Mouse (Mus musculus) intestine, embryonic 14.5 days (tissue): ENCODE results near the gene Clip4. TPM values are rescaled to one million over a fixed set of nuclear protein-coding genes. Genes with fewer than 3 reads are reported as not detected.

ENCODE experiments used
- ATAC-seq: fragments of 200-750 bp; cut with Nextera tagmentation; replicated peaks from 2 replicates; pipeline ENCODE4 v1.8.0; 2017; ENCODE audit warnings: low read depth, moderate number of reproducible peaks, moderate TSS enrichment, moderate library complexity; ENCODE audit not compliant: low FRiP score, low TSS enrichment
- DNase-seq: peaks from one replicate; pipeline ENCODE4 v3.0.0-alpha.2; 2018; ENCODE audit warnings: low spot score
- H3K27ac ChIP-seq: fragments of 300-500 bp; sonication (generic); 2 replicates; pipeline ENCODE4 v1.5.1; 2014; ENCODE audit warnings: low read depth, mild to moderate bottlenecking, control low read depth
- H3K27me3 ChIP-seq: fragments of 300-500 bp; sonication (generic); replicated peaks from 2 replicates; pipeline ENCODE4 v1.6.1; 2014; ENCODE audit warnings: low read length, control low read depth; ENCODE audit not compliant: control insufficient read depth, insufficient read depth
- H3K36me3 ChIP-seq: fragments of 300-500 bp; sonication (generic); 2 replicates; pipeline ENCODE4 v1.6.1; 2014; ENCODE audit warnings: low read length, control low read depth; ENCODE audit not compliant: control insufficient read depth, insufficient read depth
- H3K4me1 ChIP-seq: fragments of 300-500 bp; sonication (generic); replicated peaks from 2 replicates; pipeline ENCODE4 v1.6.1; 2014; ENCODE audit warnings: low read length, control low read depth, mixed read lengths; ENCODE audit not compliant: control insufficient read depth, insufficient read depth
- H3K4me2 ChIP-seq: fragments of 300-500 bp; sonication (generic); 2 replicates; pipeline ENCODE4 v1.6.1; 2014; ENCODE audit warnings: low read length
- H3K4me3 ChIP-seq: fragments of 300-500 bp; sonication (generic); 2 replicates; pipeline ENCODE4 v1.5.1; 2014; ENCODE audit warnings: low read depth, low read length, control low read depth, mixed read lengths
- H3K9ac ChIP-seq: fragments of 300-500 bp; sonication (generic); 2 replicates; pipeline ENCODE4 v1.6.1; 2014; ENCODE audit warnings: mild to moderate bottlenecking, low read length
- H3K9me3 ChIP-seq: fragments of 300-500 bp; sonication (generic); 2 replicates; pipeline ENCODE4 v1.6.1; 2016; ENCODE audit warnings: low read length, control low read depth; ENCODE audit not compliant: control insufficient read depth
- WGBS: fragments of 180-500 bp; shearing (Covaris S2); extraction: QIAGEN DNeasy Blood & Tissue Kit; methylation state at CpG from one replicate; pipeline ENCODE4 v1.1.7; 2014; 5-methylcytosine and 5-hydroxymethylcytosine counted together
- polyA plus RNA-seq: library from polyadenylated mRNA; unstranded; fragments of >200 nt; fragmentation: Nextera tagmentation; extraction: Ambion mirVana; gene quantifications from 2 replicates; pipeline ENCODE4 v1.2.1, GENCODE M21; 2014

Gene Clip4
- polyA plus RNA-seq, 1 experiment from 2014 or later = 5.1 TPM

- no peaks in the 10 kb centered on the region for H3K36me3 ChIP-seq
- H3K27ac ChIP-seq = no peak overlapping the region
- H3K9me3 ChIP-seq = no peaks in the 10 kb centered on the region
- H3K4me3 ChIP-seq = no peak overlapping the region
- H3K27me3 ChIP-seq = no peaks in the 10 kb centered on the region
- no peak overlapping the region for H3K9ac ChIP-seq
- WGBS = 94% methylated on average over 6 of the region's 6 CpGs
- H3K4me2 ChIP-seq = no peak overlapping the region
- H3K4me1 ChIP-seq = no peaks in the 10 kb centered on the region
- DNase-seq = peak; percentile 12
- no peak for ATAC-seq
These were observed 35.2 kb downstream of the Clip4 start for GRCm38 (mm10) chr17:71803456-71803855.

DNA sequence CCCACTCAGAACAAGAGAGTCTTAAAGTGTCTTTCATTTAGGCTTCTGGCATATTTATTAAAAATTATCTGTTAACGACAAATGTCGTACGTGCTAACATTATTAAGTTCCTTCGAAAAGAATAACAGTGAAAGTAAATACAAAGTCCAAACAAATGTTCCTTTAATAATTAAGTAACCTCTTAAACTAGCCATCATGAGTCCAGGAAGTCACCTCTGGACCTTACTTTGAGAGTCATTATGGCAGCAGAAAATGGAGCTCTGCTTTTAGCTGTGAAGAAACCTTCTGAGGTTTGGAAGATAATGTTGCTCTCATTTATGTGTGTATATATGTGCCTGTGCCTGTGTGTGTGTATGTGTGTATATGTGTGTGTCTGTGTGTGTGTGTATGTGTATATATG, 35.6 kb downstream of the Clip4 start:
- Histone ChIP-seq H3K27me3 (no peaks in the 10 kb centered on the region), H3K4me1 (no peaks in the 10 kb centered on the region), H3K27ac (no peak overlapping the region), H3K4me3 (no peak overlapping the region), H3K4me2 (no peak overlapping the region), H3K9me3 (no peaks in the 10 kb centered on the region), H3K36me3 (no peaks in the 10 kb centered on the region), H3K9ac (no peak overlapping the region)
- DNase-seq = no peak
- no peak for ATAC-seq
- WGBS = 80% methylated on average over 4 of the region's 4 CpGs

DNA sequence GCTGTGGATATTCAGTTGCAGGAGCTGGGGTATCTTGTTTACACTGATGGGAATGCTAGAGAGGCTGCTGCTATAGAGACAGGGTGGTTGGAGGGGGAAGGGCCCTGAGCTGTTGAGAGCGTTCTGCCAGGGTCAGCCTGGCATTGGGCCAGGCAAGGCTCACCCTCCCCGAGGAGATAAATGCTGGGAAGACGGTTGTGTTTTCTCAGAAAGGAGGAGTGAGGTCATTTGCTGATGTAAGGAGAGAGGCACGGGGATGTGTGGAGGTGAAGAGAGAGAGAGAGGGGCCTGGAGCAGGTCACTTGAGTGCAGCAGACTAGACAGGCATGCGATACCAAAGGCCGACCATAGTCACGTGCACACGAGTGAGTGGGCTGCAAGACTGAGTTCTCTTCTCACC, 42.8 kb downstream of the Clip4 start:
- WGBS = 23% methylated on average over 8 of the region's 8 CpGs
- Histone ChIP-seq H3K4me1 (peaks cover 11% of the 10 kb centered on the region), H3K27ac (peak overlapping the region; percentile 6; the same call in 1 of the 2 replicates)

DNA sequence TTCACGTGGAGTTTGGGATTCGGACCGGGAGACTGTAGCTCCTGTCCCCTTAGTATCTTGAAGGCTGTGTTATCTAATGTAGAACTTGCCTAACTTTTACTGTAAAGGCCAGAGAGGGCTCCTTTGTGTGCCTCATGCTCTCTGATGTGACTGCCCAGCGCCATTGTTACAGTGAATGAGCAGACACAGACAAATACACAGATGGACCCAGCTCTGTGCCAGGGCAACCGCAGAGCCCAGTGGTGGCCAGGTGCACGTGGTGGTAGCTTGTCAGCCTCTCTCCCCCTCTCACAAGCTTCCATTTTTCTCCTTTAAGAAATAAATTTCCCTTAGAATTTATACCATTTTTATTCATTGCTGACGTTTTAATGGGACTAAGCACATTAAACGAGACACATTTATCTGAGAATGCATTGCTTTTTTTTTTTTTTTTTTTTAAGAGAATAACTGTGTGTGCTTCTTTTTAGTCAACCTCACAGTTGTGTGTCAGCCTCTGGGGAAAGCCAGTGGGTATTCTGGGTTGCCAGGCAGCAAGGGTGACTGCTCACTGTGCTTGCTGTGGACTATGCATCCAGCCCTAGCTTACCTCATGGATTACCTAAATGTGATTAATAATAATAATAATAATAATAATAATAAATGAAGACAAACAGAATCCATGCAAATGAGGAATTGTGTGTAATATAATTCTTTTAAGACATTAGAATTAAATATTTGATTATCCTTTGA, 48.0 kb downstream of the Clip4 start:
- Histone ChIP-seq H3K4me2 (no peak overlapping the region), H3K27me3 (no peaks in the 10 kb centered on the region), H3K9me3 (no peaks in the 10 kb centered on the region), H3K4me3 (no peak overlapping the region), H3K4me1 (peaks cover 4% of the 10 kb centered on the region; the same call in 1 of the 2 replicates), H3K27ac (no peak overlapping the region), H3K36me3 (no peaks in the 10 kb centered on the region), H3K9ac (no peak overlapping the region)
- WGBS = 89% methylated on average over 8 of the region's 8 CpGs
- ATAC-seq (no peak), DNase-seq (no peak)

More for the DNA sequence above, 42.8 kb downstream of the Clip4 start:
- no peak overlapping the region for H3K4me2 ChIP-seq
- H3K27me3 ChIP-seq = no peaks in the 10 kb centered on the region
- no peak overlapping the region for H3K9ac ChIP-seq
- H3K9me3 ChIP-seq = no peaks in the 10 kb centered on the region
- H3K4me3 ChIP-seq = no peak overlapping the region
- 0 out of 2 replicates have a peak, but pooled peaks have one; percentile 70 for ATAC-seq
- DNase-seq = peak; percentile 59
- no peaks in the 10 kb centered on the region for H3K36me3 ChIP-seq

GRCm38 (mm10) chr17:71823622-71824306, 55.5 kb downstream of the Clip4 start:
- no peak overlapping the region for H3K4me3 ChIP-seq
- no peaks in the 10 kb centered on the region for H3K9me3 ChIP-seq
- DNase-seq = no peak
- no peak overlapping the region for H3K27ac ChIP-seq
- no peak overlapping the region for H3K4me2 ChIP-seq
- WGBS = 43% methylated on average over 8 of the region's 8 CpGs
- H3K9ac ChIP-seq = no peak overlapping the region
- no peaks in the 10 kb centered on the region; the same call in 1 of the 2 replicates for H3K36me3 ChIP-seq
- H3K27me3 ChIP-seq = no peaks in the 10 kb centered on the region
- H3K4me1 ChIP-seq = peaks cover 6% of the 10 kb centered on the region; the same call in 1 of the 2 replicates
- ATAC-seq = peak; percentile 64

- H3K9me3 ChIP-seq = no peaks in the 10 kb centered on the region
- WGBS = 56% methylated on average over 3 of the region's 3 CpGs
- H3K4me2 ChIP-seq = no peak overlapping the region
- no peak overlapping the region for H3K27ac ChIP-seq
- no peaks in the 10 kb centered on the region for H3K27me3 ChIP-seq
- DNase-seq = no peak
- ATAC-seq = no peak
- H3K4me3 ChIP-seq = no peak overlapping the region
- H3K9ac ChIP-seq = no peak overlapping the region
- H3K4me1 ChIP-seq = peaks cover 6% of the 10 kb centered on the region; the same call in 1 of the 2 replicates
- H3K36me3 ChIP-seq = no peaks in the 10 kb centered on the region; the same call in 1 of the 2 replicates
These were observed 58.3 kb downstream of the Clip4 start for GRCm38 (mm10) chr17:71826603-71827002.

DNA sequence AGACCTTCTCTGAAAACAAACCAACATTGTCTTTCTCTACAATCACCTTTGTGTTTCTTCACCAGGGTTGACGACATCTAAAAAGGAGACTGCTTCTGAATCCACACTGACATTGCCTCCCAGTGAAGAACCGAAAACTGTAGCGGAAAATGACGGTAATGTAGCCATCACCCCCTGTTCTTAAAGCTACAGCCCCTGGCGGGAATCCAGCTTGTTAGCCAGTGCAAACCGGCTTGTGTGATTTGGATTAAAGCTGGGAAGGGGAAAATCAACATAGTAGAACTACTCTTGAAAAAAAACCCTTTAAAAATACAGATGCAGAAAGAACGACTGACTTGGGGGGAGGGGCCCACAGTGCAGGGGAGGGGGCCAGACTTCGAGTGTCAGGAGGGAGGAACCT, 59.4 kb downstream of the Clip4 start:
- WGBS = 70% methylated on average over 8 of the region's 8 CpGs
- H3K27me3 ChIP-seq = no peaks in the 10 kb centered on the region
- no peak overlapping the region for H3K4me3 ChIP-seq
- DNase-seq (no peak), ATAC-seq (no peak)
- no peak overlapping the region for H3K9ac ChIP-seq
- no peak overlapping the region for H3K27ac ChIP-seq
- H3K4me2 ChIP-seq = no peak overlapping the region
- H3K4me1 ChIP-seq = peaks cover 6% of the 10 kb centered on the region; the same call in 1 of the 2 replicates
- no peaks in the 10 kb centered on the region; the same call in 1 of the 2 replicates for H3K36me3 ChIP-seq
- no peaks in the 10 kb centered on the region for H3K9me3 ChIP-seq

- H3K9ac ChIP-seq = no peak overlapping the region
- no peaks in the 10 kb centered on the region for H3K9me3 ChIP-seq
- H3K27ac ChIP-seq = no peak overlapping the region
- WGBS = 34% methylated on average over 12 of the region's 12 CpGs
- peaks cover 6% of the 10 kb centered on the region; the same call in 1 of the 2 replicates for H3K4me1 ChIP-seq
- no peaks in the 10 kb centered on the region; the same call in 1 of the 2 replicates for H3K36me3 ChIP-seq
- DNase-seq (no peak), ATAC-seq (no peak)
- no peak overlapping the region for H3K4me2 ChIP-seq
- H3K27me3 ChIP-seq = no peaks in the 10 kb centered on the region
- H3K4me3 ChIP-seq = no peak overlapping the region
These were observed 60.6 kb downstream of the Clip4 start for GRCm38 (mm10) chr17:71828647-71829414.
